Mouse (Mus musculus): ENCODE measurements around the gene Flt3.

DNA sequence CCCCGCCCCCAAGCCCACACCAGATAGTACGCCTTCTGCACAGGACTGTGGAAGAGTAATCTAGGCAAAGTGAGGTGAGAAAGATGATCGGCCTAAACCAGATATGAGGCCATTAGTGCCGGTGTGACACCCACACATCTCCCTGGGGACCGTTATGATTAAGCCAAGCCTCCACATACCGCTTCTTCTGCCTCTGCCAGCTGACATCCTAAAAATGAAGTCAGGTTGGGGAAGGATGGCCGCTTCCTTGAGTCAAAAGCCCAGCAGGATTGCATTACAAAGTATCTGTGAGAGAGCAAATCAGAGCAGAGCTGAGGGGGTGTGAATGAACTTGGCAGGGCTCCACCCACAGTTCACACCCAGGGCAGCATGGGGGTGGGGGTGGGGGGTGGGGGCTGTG, 67.6 kb downstream of the Flt3 start:
- TF ChIP-seq POLR2A (IDR thresholded peaks at IDR 0.05; ENCODE audit: borderline replicate concordance, extremely low read depth, low read depth, low read length): no peak
- TF ChIP-seq CTCF (IDR thresholded peaks at IDR 0.05; ENCODE audit: insufficient read depth, low read length): no peak

Measured in lung, adult 2 months (tissue).